Mouse (Mus musculus) midbrain, embryonic 16.5 days (tissue): ENCODE data around the gene Pdzd2. TPM values are rescaled to one million over a fixed set of nuclear protein-coding genes. Genes with fewer than 3 reads are reported as not detected.

ENCODE experiments used
- ATAC-seq: fragments of 200-750 bp; cut with Nextera tagmentation; 2 replicates; pipeline ENCODE4 v1.8.0; 2017; ENCODE audit warnings: moderate TSS enrichment
- H3K27ac ChIP-seq: fragments of 300-500 bp; sonication (generic); 2 replicates; pipeline ENCODE4 v1.5.1; 2014; ENCODE audit warnings: mild to moderate bottlenecking, low read length, mixed read lengths
- H3K27me3 ChIP-seq: fragments of 300-500 bp; sonication (generic); 2 replicates; pipeline ENCODE4 v1.6.1; 2014; ENCODE audit warnings: low read depth, low read length, mixed read lengths; ENCODE audit not compliant: control insufficient read depth, insufficient read depth
- H3K36me3 ChIP-seq: fragments of 300-500 bp; sonication (generic); 2 replicates; pipeline ENCODE4 v1.6.1; 2014; ENCODE audit warnings: mild to moderate bottlenecking, low read length, moderate library complexity, mixed read lengths; ENCODE audit not compliant: control insufficient read depth, insufficient read depth
- H3K4me1 ChIP-seq: fragments of 300-500 bp; sonication (generic); 2 replicates; pipeline ENCODE4 v1.6.1; 2014; ENCODE audit warnings: mild to moderate bottlenecking, low read length, mixed read lengths; ENCODE audit not compliant: control insufficient read depth, insufficient read depth
- H3K4me2 ChIP-seq: fragments of 300-500 bp; sonication (generic); 2 replicates; pipeline ENCODE4 v1.6.1; 2014; ENCODE audit warnings: mild to moderate bottlenecking, low read length, mixed read lengths
- H3K4me3 ChIP-seq: fragments of 300-500 bp; sonication (generic); 2 replicates; pipeline ENCODE4 v1.5.1; 2014; ENCODE audit warnings: low read depth, mild to moderate bottlenecking, low read length, moderate library complexity, mixed read lengths
- H3K9ac ChIP-seq: fragments of 300-500 bp; sonication (generic); 2 replicates; pipeline ENCODE4 v1.6.1; 2014; ENCODE audit warnings: low read depth, low read length, mixed read lengths
- H3K9me3 ChIP-seq: fragments of 300-500 bp; sonication (generic); replicated peaks from 2 replicates; pipeline ENCODE4 v1.6.1; 2014; ENCODE audit warnings: mild to moderate bottlenecking, low read length, mixed read lengths; ENCODE audit not compliant: control insufficient read depth, poor library complexity, severe bottlenecking
- WGBS: fragments of 180-500 bp; shearing (Covaris S2); extraction: QIAGEN DNeasy Blood & Tissue Kit; methylation state at CpG from one replicate; pipeline ENCODE4 v1.1.7; 2014; 5-methylcytosine and 5-hydroxymethylcytosine counted together
- polyA plus RNA-seq: library from polyadenylated mRNA; unstranded; fragments of >200 nt; fragmentation: Nextera tagmentation; extraction: Ambion mirVana; gene quantifications from 2 replicates; pipeline ENCODE4 v1.2.1, GENCODE M21; 2015

The Pdzd2 gene
- polyA plus RNA-seq, 1 experiment from 2014 or later: 14.5 TPM

DNA sequence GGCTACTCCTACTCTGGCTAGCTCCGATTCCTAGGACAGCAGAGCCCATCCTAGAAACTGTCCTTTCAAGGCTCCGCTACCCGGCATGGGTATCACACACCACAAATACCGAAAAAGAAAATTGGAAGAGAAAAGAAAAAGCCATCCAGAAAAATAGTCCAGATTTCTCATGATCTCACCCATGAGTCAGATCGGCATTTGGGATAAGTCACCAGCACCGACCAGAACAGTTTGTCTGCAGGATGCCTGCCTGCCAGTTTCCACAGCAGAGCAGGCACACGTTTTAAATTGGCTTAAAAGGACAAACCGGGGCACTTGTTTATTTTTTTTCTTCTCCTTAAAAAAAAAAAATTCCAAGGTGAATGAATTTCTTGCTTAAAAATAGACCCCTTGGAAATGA lies 22.8 kb downstream of the Pdzd2 start:
- H3K4me2 ChIP-seq: no peak overlapping the region
- ATAC-seq: no peak
- no peak overlapping the region for H3K9ac ChIP-seq
- H3K36me3 ChIP-seq: no peaks in the 10 kb centered on the region
- no peaks in the 10 kb centered on the region for H3K27me3 ChIP-seq
- no peak overlapping the region for H3K4me3 ChIP-seq
- H3K4me1 ChIP-seq: no peaks in the 10 kb centered on the region
- no peaks in the 10 kb centered on the region for H3K9me3 ChIP-seq
- H3K27ac ChIP-seq: no peak overlapping the region
- 85% methylated on average over 8 of the region's 8 CpGs for whole genome bisulfite sequencing

DNA sequence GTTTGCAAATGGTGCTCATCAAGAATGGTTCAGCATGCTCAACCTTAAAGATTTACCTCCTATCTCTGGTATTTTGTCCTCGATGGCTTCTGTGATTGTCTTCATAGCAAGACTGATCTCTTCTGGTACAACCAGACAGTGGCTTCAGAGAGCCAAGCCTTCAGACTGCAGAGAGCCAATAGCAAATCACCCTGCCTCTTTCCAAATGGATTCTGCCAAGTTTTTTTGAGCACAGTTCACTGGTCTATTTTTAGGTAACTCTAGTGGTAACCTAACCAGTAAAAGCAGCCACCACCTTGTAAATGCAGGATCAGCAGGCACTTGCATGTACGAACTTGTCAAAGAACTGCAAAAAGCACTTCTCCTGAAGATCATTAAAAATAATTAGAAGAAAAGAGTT lies 25.4 kb downstream of the Pdzd2 start:
- no peak overlapping the region for H3K4me2 ChIP-seq
- H3K36me3 ChIP-seq: no peaks in the 10 kb centered on the region
- no peak overlapping the region for H3K4me3 ChIP-seq
- no peak overlapping the region for H3K9ac ChIP-seq
- H3K9me3 ChIP-seq: no peaks in the 10 kb centered on the region
- no peaks in the 10 kb centered on the region for H3K4me1 ChIP-seq
- no peak for ATAC-seq
- H3K27me3 ChIP-seq: no peaks in the 10 kb centered on the region
- 93% methylated on average over 2 of the region's 2 CpGs for WGBS
- H3K27ac ChIP-seq: no peak overlapping the region

DNA sequence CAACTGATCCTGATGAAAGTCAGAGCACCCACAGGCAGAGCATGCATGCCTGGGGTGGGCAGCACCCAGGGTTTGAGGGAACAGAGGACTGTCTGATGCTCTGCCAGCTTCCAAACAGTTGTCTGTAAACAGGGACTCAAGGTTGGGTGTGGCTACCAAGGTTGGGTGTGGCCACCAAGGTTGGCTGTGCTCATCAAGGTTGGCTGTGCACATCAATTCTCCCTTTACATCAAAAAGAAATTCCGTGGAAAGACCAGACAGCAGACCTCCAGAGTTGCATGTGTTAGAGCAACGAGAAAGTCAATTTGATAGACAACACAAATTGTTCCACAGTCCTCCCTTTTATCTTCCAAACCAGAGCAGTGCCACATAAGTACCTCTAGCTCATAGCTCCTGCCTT lies 26.5 kb downstream of the Pdzd2 start:
- H3K9me3 ChIP-seq: no peaks in the 10 kb centered on the region
- no peaks in the 10 kb centered on the region for H3K4me1 ChIP-seq
- no peak overlapping the region for H3K4me2 ChIP-seq
- no peaks in the 10 kb centered on the region for H3K36me3 ChIP-seq
- no peak overlapping the region for H3K9ac ChIP-seq
- no peak overlapping the region for H3K27ac ChIP-seq
- H3K27me3 ChIP-seq: no peaks in the 10 kb centered on the region
- 90% methylated on average over 2 of the region's 2 CpGs for WGBS
- H3K4me3 ChIP-seq: no peak overlapping the region
- ATAC-seq: no peak

DNA sequence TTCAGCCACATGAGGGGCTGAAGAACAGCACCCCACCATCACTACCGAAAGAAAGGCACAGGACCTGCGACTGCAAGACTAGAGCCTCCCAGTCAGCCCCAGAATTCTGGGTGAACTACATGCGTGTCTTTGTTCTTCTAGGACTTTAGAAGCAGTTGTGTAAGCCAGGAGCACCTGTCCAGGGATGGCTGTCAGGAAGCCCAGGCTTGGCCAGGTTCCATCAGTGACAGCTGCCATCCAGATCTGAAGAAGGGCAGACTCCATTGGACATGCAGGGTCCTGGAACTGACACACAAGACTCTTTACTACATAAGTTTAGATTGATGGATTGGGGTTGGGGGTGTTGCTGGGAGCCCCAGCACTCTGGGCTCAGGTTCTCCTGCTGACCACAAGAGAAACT lies 29.7 kb downstream of the Pdzd2 start:
- Histone ChIP-seq H3K27ac (no peak overlapping the region), H3K4me2 (no peak overlapping the region), H3K9ac (no peak overlapping the region), H3K4me1 (no peaks in the 10 kb centered on the region), H3K36me3 (no peaks in the 10 kb centered on the region), H3K4me3 (no peak overlapping the region), H3K27me3 (no peaks in the 10 kb centered on the region), H3K9me3 (no peaks in the 10 kb centered on the region)
- WGBS: 95% methylated on average over 3 of the region's 3 CpGs
- ATAC-seq: no peak

GRCm38 (mm10) chr15:12708297-12708696 lies 31.4 kb downstream of the Pdzd2 start:
- 7% methylated on average over 1 of the region's 1 CpGs for WGBS

DNA sequence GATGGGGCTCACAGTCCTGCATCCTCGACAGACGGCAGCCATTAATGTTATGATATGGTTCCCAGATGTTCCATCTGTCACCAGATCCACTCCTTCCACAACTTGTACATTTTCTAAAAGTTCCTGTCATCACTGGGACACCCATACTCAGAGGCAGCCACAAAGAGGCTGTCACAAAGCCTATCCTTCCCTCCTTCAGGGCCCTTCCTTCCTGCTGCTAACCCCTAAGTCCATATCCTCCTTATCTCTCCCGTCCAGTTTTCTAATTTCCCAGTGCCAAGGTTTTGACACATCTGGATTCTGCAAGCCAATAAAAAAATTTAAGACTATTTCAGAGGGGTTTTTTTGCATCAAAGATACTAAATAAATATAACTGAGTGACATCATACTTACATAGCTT lies 32.8 kb downstream of the Pdzd2 start:
- Histone ChIP-seq H3K27me3 (no peaks in the 10 kb centered on the region), H3K4me1 (no peaks in the 10 kb centered on the region), H3K9me3 (no peaks in the 10 kb centered on the region), H3K27ac (no peak overlapping the region), H3K9ac (no peak overlapping the region), H3K36me3 (no peaks in the 10 kb centered on the region), H3K4me2 (no peak overlapping the region), H3K4me3 (no peak overlapping the region)
- 79% methylated on average over 3 of the region's 3 CpGs for WGBS
- ATAC-seq: no peak

More at GRCm38 (mm10) chr15:12708297-12708696, 31.4 kb downstream of the Pdzd2 start:
- Histone ChIP-seq H3K4me1 (no peaks in the 10 kb centered on the region), H3K9ac (no peak overlapping the region), H3K9me3 (no peaks in the 10 kb centered on the region), H3K27ac (no peak overlapping the region), H3K4me2 (no peak overlapping the region), H3K27me3 (no peaks in the 10 kb centered on the region), H3K36me3 (no peaks in the 10 kb centered on the region), H3K4me3 (no peak overlapping the region)
- ATAC-seq: no peak

- peak; percentile 64; the same call in 1 of the 2 replicates for ATAC-seq
- H3K27ac ChIP-seq: no peak overlapping the region
- H3K9me3 ChIP-seq: no peaks in the 10 kb centered on the region
- H3K4me3 ChIP-seq: no peak overlapping the region
- H3K27me3 ChIP-seq: no peaks in the 10 kb centered on the region
- H3K36me3 ChIP-seq: no peaks in the 10 kb centered on the region
- no peak overlapping the region for H3K9ac ChIP-seq
- peaks cover 3% of the 10 kb centered on the region for H3K4me1 ChIP-seq
- no peak overlapping the region for H3K4me2 ChIP-seq
- WGBS: 47% methylated on average over 9 of the region's 9 CpGs
These were observed 39.4 kb downstream of the Pdzd2 start for GRCm38 (mm10) chr15:12700367-12700766.

DNA sequence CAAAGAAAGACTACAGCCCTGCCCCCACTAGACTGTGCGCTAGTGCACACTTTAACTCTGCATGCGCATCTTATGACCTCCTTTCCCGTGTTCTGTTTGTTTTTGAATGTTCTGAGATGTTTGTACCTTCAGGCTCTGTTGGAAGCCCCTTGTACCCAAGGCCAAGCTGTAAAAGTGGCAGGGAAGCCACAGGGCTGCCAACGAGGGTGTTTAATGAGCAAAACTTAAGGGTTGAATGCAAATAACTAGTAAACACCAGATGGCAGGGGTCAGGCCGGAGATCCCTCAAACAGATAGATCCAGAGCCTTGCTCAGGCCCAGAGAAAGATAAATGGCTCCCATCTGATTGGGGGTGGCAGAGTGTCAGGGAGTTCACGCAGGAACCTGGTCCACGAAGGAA lies 42.0 kb downstream of the Pdzd2 start:
- Histone ChIP-seq H3K9ac (no peak overlapping the region), H3K36me3 (no peaks in the 10 kb centered on the region), H3K4me1 (peaks cover 3% of the 10 kb centered on the region), H3K4me3 (no peak overlapping the region), H3K27ac (no peak overlapping the region), H3K4me2 (no peak overlapping the region), H3K27me3 (no peaks in the 10 kb centered on the region), H3K9me3 (no peaks in the 10 kb centered on the region)
- WGBS: 59% methylated on average over 7 of the region's 7 CpGs
- ATAC-seq: no peak

DNA sequence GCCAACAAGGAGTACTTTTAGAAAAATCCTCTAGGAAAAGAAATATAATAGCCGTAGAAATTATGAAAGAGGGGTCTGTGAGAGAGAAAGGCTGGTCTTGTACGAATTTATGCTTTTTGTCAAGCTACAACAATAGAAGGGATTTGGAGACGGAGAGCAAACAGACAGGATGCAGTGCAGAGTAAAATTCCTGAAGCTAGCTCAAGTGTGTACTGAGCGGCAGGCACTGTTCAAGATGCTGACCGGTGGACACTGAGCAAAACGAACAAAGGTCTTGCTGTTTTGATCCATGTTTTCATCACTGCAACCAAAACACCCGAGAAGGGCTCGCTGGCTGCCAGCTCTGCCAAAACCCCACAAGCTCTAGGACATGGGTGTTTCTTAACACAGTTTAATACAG lies 42.8 kb downstream of the Pdzd2 start:
- Histone ChIP-seq H3K27me3 (no peaks in the 10 kb centered on the region), H3K27ac (no peak overlapping the region), H3K4me2 (no peak overlapping the region), H3K4me1 (peaks cover 3% of the 10 kb centered on the region), H3K36me3 (no peaks in the 10 kb centered on the region), H3K9me3 (no peaks in the 10 kb centered on the region), H3K9ac (no peak overlapping the region), H3K4me3 (no peak overlapping the region)
- 22% methylated on average over 8 of the region's 8 CpGs for WGBS
- ATAC-seq: no peak
